Mouse (Mus musculus): Measurements from ENCODE around the gene Syvn1. TPM values are rescaled to one million over a fixed set of nuclear protein-coding genes. Genes with fewer than 3 reads are reported as not detected.

Syvn1 gene
- polyA plus RNA-seq, 1 experiment from 2014 or later, result 27.5 TPM

- Histone ChIP-seq H3K27me3 (ENCODE audit: control insufficient read depth, insufficient read depth, low read length) (no peaks in the 10 kb centered on the region), H3K4me2 (replicated peaks; ENCODE audit: low read depth, low read length) (no peak overlapping the region), H3K4me3 (ENCODE audit: low read depth, low read length) (no peak overlapping the region), H3K27ac (ENCODE audit: low read length) (no peak overlapping the region), H3K9ac (replicated peaks; ENCODE audit: low read depth, low read length) (no peak overlapping the region), H3K9me3 (ENCODE audit: control insufficient read depth, low read depth, low read length) (no peaks in the 10 kb centered on the region), H3K4me1 (ENCODE audit: control insufficient read depth, insufficient read depth, low read length) (peaks cover 8% of the 10 kb centered on the region; the same call in 1 of the 2 replicates), H3K36me3 (ENCODE audit: control insufficient read depth, insufficient read depth, low read length) (peaks cover 14% of the 10 kb centered on the region)
- ATAC-seq (ENCODE audit: insufficient number of reproducible peaks, insufficient read depth, low FRiP score, low read depth), result no peak
- WGBS, result 68% methylated on average over 4 of the region's 4 CpGs
Observed at GRCm38 (mm10) chr19:6068951-6069350, 22.6 kb downstream of the Syvn1 start.

GRCm38 (mm10) chr19:6069851-6070250, 23.5 kb downstream of the Syvn1 start:
- Histone ChIP-seq H3K27ac (ENCODE audit: low read length) (no peak overlapping the region), H3K4me3 (ENCODE audit: low read depth, low read length) (no peak overlapping the region), H3K4me2 (replicated peaks; ENCODE audit: low read depth, low read length) (no peak overlapping the region), H3K27me3 (ENCODE audit: control insufficient read depth, insufficient read depth, low read length) (no peaks in the 10 kb centered on the region), H3K4me1 (ENCODE audit: control insufficient read depth, insufficient read depth, low read length) (peaks cover 8% of the 10 kb centered on the region; the same call in 1 of the 2 replicates), H3K9ac (replicated peaks; ENCODE audit: low read depth, low read length) (no peak overlapping the region), H3K36me3 (ENCODE audit: control insufficient read depth, insufficient read depth, low read length) (peaks cover 18% of the 10 kb centered on the region), H3K9me3 (ENCODE audit: control insufficient read depth, low read depth, low read length) (no peaks in the 10 kb centered on the region)
- ATAC-seq (ENCODE audit: insufficient number of reproducible peaks, insufficient read depth, low FRiP score, low read depth), result no peak
- WGBS, result 92% methylated on average over 10 of the region's 10 CpGs

GRCm38 (mm10) chr19:6070571-6071250, 24.3 kb downstream of the Syvn1 start:
- Histone ChIP-seq H3K9ac (replicated peaks; ENCODE audit: low read depth, low read length) (no peak overlapping the region), H3K9me3 (ENCODE audit: control insufficient read depth, low read depth, low read length) (no peaks in the 10 kb centered on the region), H3K4me2 (replicated peaks; ENCODE audit: low read depth, low read length) (no peak overlapping the region), H3K36me3 (ENCODE audit: control insufficient read depth, insufficient read depth, low read length) (peaks cover 25% of the 10 kb centered on the region), H3K4me1 (ENCODE audit: control insufficient read depth, insufficient read depth, low read length) (peaks cover 8% of the 10 kb centered on the region; the same call in 1 of the 2 replicates), H3K4me3 (ENCODE audit: low read depth, low read length) (no peak overlapping the region), H3K27ac (ENCODE audit: low read length) (no peak overlapping the region), H3K27me3 (ENCODE audit: control insufficient read depth, insufficient read depth, low read length) (no peaks in the 10 kb centered on the region)
- 92% methylated on average over 31 of the region's 31 CpGs for WGBS
- no peak for ATAC-seq (ENCODE audit: insufficient number of reproducible peaks, insufficient read depth, low FRiP score, low read depth)

GRCm38 (mm10) chr19:6071261-6071660, 24.9 kb downstream of the Syvn1 start:
- 92% methylated on average over 19 of the region's 19 CpGs for WGBS

GRCm38 (mm10) chr19:6073889-6074288, 27.5 kb downstream of the Syvn1 start:
- WGBS, result 93% methylated on average over 5 of the region's 5 CpGs
- Histone ChIP-seq H3K4me1 (ENCODE audit: control insufficient read depth, insufficient read depth, low read length) (peaks cover 7% of the 10 kb centered on the region; the same call in 1 of the 2 replicates), H3K27ac (ENCODE audit: low read length) (no peak overlapping the region), H3K27me3 (ENCODE audit: control insufficient read depth, insufficient read depth, low read length) (no peaks in the 10 kb centered on the region), H3K9ac (replicated peaks; ENCODE audit: low read depth, low read length) (no peak overlapping the region), H3K4me2 (replicated peaks; ENCODE audit: low read depth, low read length) (no peak overlapping the region), H3K36me3 (ENCODE audit: control insufficient read depth, insufficient read depth, low read length) (peaks cover 25% of the 10 kb centered on the region), H3K4me3 (ENCODE audit: low read depth, low read length) (no peak overlapping the region), H3K9me3 (ENCODE audit: control insufficient read depth, low read depth, low read length) (no peaks in the 10 kb centered on the region)
- no peak for ATAC-seq (ENCODE audit: insufficient number of reproducible peaks, insufficient read depth, low FRiP score, low read depth)

More at GRCm38 (mm10) chr19:6071261-6071660, 24.9 kb downstream of the Syvn1 start:
- Histone ChIP-seq H3K36me3 (ENCODE audit: control insufficient read depth, insufficient read depth, low read length) (peaks cover 25% of the 10 kb centered on the region), H3K4me3 (ENCODE audit: low read depth, low read length) (no peak overlapping the region), H3K9me3 (ENCODE audit: control insufficient read depth, low read depth, low read length) (no peaks in the 10 kb centered on the region), H3K9ac (replicated peaks; ENCODE audit: low read depth, low read length) (no peak overlapping the region), H3K4me1 (ENCODE audit: control insufficient read depth, insufficient read depth, low read length) (peaks cover 13% of the 10 kb centered on the region; the same call in 1 of the 2 replicates), H3K27me3 (ENCODE audit: control insufficient read depth, insufficient read depth, low read length) (no peaks in the 10 kb centered on the region), H3K27ac (ENCODE audit: low read length) (no peak overlapping the region), H3K4me2 (replicated peaks; ENCODE audit: low read depth, low read length) (no peak overlapping the region)
- no peak for ATAC-seq (ENCODE audit: insufficient number of reproducible peaks, insufficient read depth, low FRiP score, low read depth)

GRCm38 (mm10) chr19:6076564-6077393, 30.4 kb downstream of the Syvn1 start, which contains the start of gene Vps51:
TSS of gene Vps51 (minus strand) at chr19:6077231.
- no peaks in the 10 kb centered on the region for H3K27me3 ChIP-seq (ENCODE audit: control insufficient read depth, insufficient read depth, low read length)
- H3K9ac ChIP-seq (replicated peaks; ENCODE audit: low read depth, low read length), result peak within 1 kb of the TSS; percentile 65
- WGBS, result 1% methylated on average over 33 of the region's 33 CpGs
- peaks cover 30% of the 10 kb centered on the region for H3K36me3 ChIP-seq (ENCODE audit: control insufficient read depth, insufficient read depth, low read length)
- H3K4me2 ChIP-seq (replicated peaks; ENCODE audit: low read depth, low read length), result peak within 1 kb of the TSS; percentile 86
- H3K4me1 ChIP-seq (ENCODE audit: control insufficient read depth, insufficient read depth, low read length), result peaks cover 7% of the 10 kb centered on the region; the same call in 1 of the 2 replicates
- H3K9me3 ChIP-seq (ENCODE audit: control insufficient read depth, low read depth, low read length), result no peaks in the 10 kb centered on the region
- ATAC-seq (ENCODE audit: insufficient number of reproducible peaks, insufficient read depth, low FRiP score, low read depth), result peak; percentile 84
- peak within 1 kb of the TSS; percentile 79 for H3K4me3 ChIP-seq (ENCODE audit: low read depth, low read length)
- H3K27ac ChIP-seq (ENCODE audit: low read length), result peak within 1 kb of the TSS; percentile 85

- Histone ChIP-seq H3K9ac (replicated peaks; ENCODE audit: low read depth, low read length) (no peak within 1 kb of the TSS), H3K36me3 (ENCODE audit: control insufficient read depth, insufficient read depth, low read length) (peaks cover 31% of the 10 kb centered on the region), H3K4me3 (ENCODE audit: low read depth, low read length) (no peak within 1 kb of the TSS), H3K27me3 (ENCODE audit: control insufficient read depth, insufficient read depth, low read length) (no peaks in the 10 kb centered on the region), H3K4me1 (ENCODE audit: control insufficient read depth, insufficient read depth, low read length) (peaks cover 14% of the 10 kb centered on the region), H3K27ac (ENCODE audit: low read length) (no peak within 1 kb of the TSS), H3K9me3 (ENCODE audit: control insufficient read depth, low read depth, low read length) (no peaks in the 10 kb centered on the region), H3K4me2 (replicated peaks; ENCODE audit: low read depth, low read length) (no peak within 1 kb of the TSS)
- no peak for ATAC-seq (ENCODE audit: insufficient number of reproducible peaks, insufficient read depth, low FRiP score, low read depth)
- WGBS, result 89% methylated on average over 12 of the region's 12 CpGs
Observed at GRCm38 (mm10) chr19:6079983-6080480, 33.7 kb downstream of the Syvn1 start, which contains the start of gene Tmem262. TSS of gene Tmem262 (plus strand) at chr19:6080033.

GRCm38 (mm10) chr19:6082156-6082555, 35.8 kb downstream of the Syvn1 start, which contains the start of gene Gm28374:
TSS of gene Gm28374 (minus strand) at chr19:6082256.
- 89% methylated on average over 9 of the region's 9 CpGs for WGBS
- Histone ChIP-seq H3K9me3 (ENCODE audit: control insufficient read depth, low read depth, low read length) (no peaks in the 10 kb centered on the region), H3K27ac (ENCODE audit: low read length) (no peak within 1 kb of the TSS), H3K4me1 (ENCODE audit: control insufficient read depth, insufficient read depth, low read length) (peaks cover 11% of the 10 kb centered on the region), H3K36me3 (ENCODE audit: control insufficient read depth, insufficient read depth, low read length) (peaks cover 34% of the 10 kb centered on the region), H3K4me2 (replicated peaks; ENCODE audit: low read depth, low read length) (no peak within 1 kb of the TSS), H3K9ac (replicated peaks; ENCODE audit: low read depth, low read length) (no peak within 1 kb of the TSS), H3K27me3 (ENCODE audit: control insufficient read depth, insufficient read depth, low read length) (no peaks in the 10 kb centered on the region), H3K4me3 (ENCODE audit: low read depth, low read length) (no peak within 1 kb of the TSS)
- no peak for ATAC-seq (ENCODE audit: insufficient number of reproducible peaks, insufficient read depth, low FRiP score, low read depth)
